Comparison of ENCODE assay signal across 8 mouse cellular contexts in genomic region chr13:21917040-21917439, GRCm38 (mm10). TPM values are rescaled to one million over a fixed set of nuclear protein-coding genes. Genes with fewer than 3 reads are reported as not detected.
A peak's percentile ranks its signal among the peaks of the same experiment; 100 is the strongest.
DNase-seq lines count a peak whose midpoint lies in the region; ATAC-seq lines count a peak whose summit lies in the region.

No protein-coding gene starts in this region.

- no peak overlapping the region for H3K9ac ChIP-seq in limb, embryonic 12.5 days (replicated peaks)
- no peak overlapping the region for H3K9ac ChIP-seq in stomach, embryonic 14.5 days (replicated peaks; ENCODE audit: low read depth, low read length)

- H3K36me3 ChIP-seq in erythroblast, embryonic 14.5 days (ENCODE audit: control insufficient read depth) = no peaks in the 10 kb centered on the region
- H3K36me3 ChIP-seq in limb, embryonic 12.5 days = no peaks in the 10 kb centered on the region
- H3K36me3 ChIP-seq in stomach, embryonic 14.5 days (ENCODE audit: control insufficient read depth, insufficient read depth, low read length) = no peaks in the 10 kb centered on the region

- peak overlapping the region; percentile 65 for H3K4me2 ChIP-seq in limb, embryonic 12.5 days
- H3K4me2 ChIP-seq in stomach, embryonic 14.5 days (replicated peaks; ENCODE audit: low read depth, low read length) = peak overlapping the region; percentile 75

- H3K4me1 ChIP-seq in erythroblast, embryonic 14.5 days (ENCODE audit: control insufficient read depth) = peaks cover 59% of the 10 kb centered on the region
- H3K4me1 ChIP-seq in limb, embryonic 12.5 days (replicated peaks) = no peaks in the 10 kb centered on the region
- no peaks in the 10 kb centered on the region for H3K4me1 ChIP-seq in stomach, embryonic 14.5 days (ENCODE audit: control insufficient read depth, insufficient read depth, low read length)

- no peak overlapping the region for H3K27ac ChIP-seq in limb, embryonic 12.5 days
- no peak overlapping the region for H3K27ac ChIP-seq in stomach, embryonic 14.5 days (ENCODE audit: low read length)

- WGBS in limb, embryonic 12.5 days = 4% methylated on average over 13 of the region's 13 CpGs
- WGBS in stomach, embryonic 14.5 days = 11% methylated on average over 13 of the region's 13 CpGs

- peaks cover 42% of the 10 kb centered on the region for H3K27me3 ChIP-seq in erythroblast, embryonic 14.5 days (ENCODE audit: control insufficient read depth)
- H3K27me3 ChIP-seq in limb, embryonic 12.5 days = peaks cover 26% of the 10 kb centered on the region
- H3K27me3 ChIP-seq in stomach, embryonic 14.5 days (ENCODE audit: control insufficient read depth, insufficient read depth, low read length) = no peaks in the 10 kb centered on the region

- H3K4me3 ChIP-seq in erythroblast, embryonic 14.5 days (replicated peaks) = peak overlapping the region; percentile 74
- peak overlapping the region; percentile 48 for H3K4me3 ChIP-seq in limb, embryonic 12.5 days (replicated peaks)
- H3K4me3 ChIP-seq in stomach, embryonic 14.5 days (ENCODE audit: low read depth, low read length) = peak overlapping the region; percentile 43

- no peak for ATAC-seq in erythroblast, adult 5-6 weeks (replicated peaks; ENCODE audit: low FRiP score, poor library complexity, severe bottlenecking)
- ATAC-seq in limb, embryonic 12.5 days (ENCODE audit: insufficient number of reproducible peaks, insufficient read depth, low FRiP score, low TSS enrichment, low read depth) = no peak
- ATAC-seq in stomach, embryonic 14.5 days (ENCODE audit: insufficient number of reproducible peaks, insufficient read depth, low FRiP score, low read depth) = no peak

- H3K9me3 ChIP-seq in erythroblast, embryonic 14.5 days (ENCODE audit: control insufficient read depth, low read length) = no peaks in the 10 kb centered on the region
- no peaks in the 10 kb centered on the region for H3K9me3 ChIP-seq in limb, embryonic 12.5 days
- no peaks in the 10 kb centered on the region for H3K9me3 ChIP-seq in stomach, embryonic 14.5 days (ENCODE audit: control insufficient read depth, low read depth, low read length)

- DNase-seq in 3134 (ENCODE audit: extremely low read depth, insufficient read length, low spot score) = peak; percentile 64
- peak; percentile 81 for DNase-seq in embryo, embryonic 11 days
- no peak for DNase-seq in adrenal gland, postnatal 36 days
- DNase-seq in cerebellum, adult 18-20 months = no peak

RNA-seq across cellular contexts. Expression of gene Zfp184, which starts 27.9 kb away (rescaled TPM):
- polyA plus RNA-seq in erythroblast, embryonic 14.5 days (2012) = not detected in 2 replicates
- total RNA-seq in erythroblast, adult 5-6 weeks (2015; ENCODE audit: low replicate concordance) = 0.19 and 2.9 TPM in 2 replicates
- total RNA-seq in erythroblast, adult 5-6 weeks (2017; ENCODE audit: low replicate concordance) = 0.34 and 2.5 TPM in 2 replicates
- 23.2 and 25.2 TPM in 2 replicates for polyA plus RNA-seq in limb, embryonic 12.5 days (2016; fragmentation: Nextera tagmentation; extraction: Ambion mirVana)
- polyA plus RNA-seq in stomach, embryonic 14.5 days (2014; fragmentation: Nextera tagmentation; extraction: Ambion mirVana) = 16.5 and 16.8 TPM in 2 replicates
- total RNA-seq in adrenal gland, postnatal 36 days (2021) = 1 to 10 TPM; 1.5 to 1.6 TPM

Comparison
In these comparisons a context has a peak if more than half of its experiments do, and no peak if none do; other contexts are left out.
1. DNase-seq: peak in 3134 (single experiment) and embryo, embryonic 11 days (single experiment); none in adrenal gland, postnatal 36 days (0 of 2) and cerebellum, adult 18-20 months (0 of 2).
2. RNA of gene Zfp184, which starts 27.9 kb away (polyA plus RNA-seq): 23.2 to 25.2 TPM in limb, embryonic 12.5 days and 16.5 to 16.8 TPM in stomach, embryonic 14.5 days; not detected in erythroblast, embryonic 14.5 days; every median in the first group is over 10 times any median in the second.
3. Peak in every context shown above with its lines, with median percentiles within 50 percentile points of each other: H3K4me3 ChIP-seq.